Mouse (Mus musculus) heart, adult 18-20 months (tissue): ENCODE data around the gene Pacsin1. TPM values are rescaled to one million over a fixed set of nuclear protein-coding genes. Genes with fewer than 3 reads are reported as not detected.

Experiments used
- DNase-seq, 2 experiments: peaks; one replicate each; pipeline ENCODE4 v3.0.0; 2021 to 2022; ENCODE audit warnings: mixed read lengths in 1 of 2
- total RNA-seq, 2 experiments: library from RNA; stranded (reverse); gene quantifications; 2 replicates each; pipeline ENCODE4 v1.2.3; 2021

Gene Pacsin1
- total RNA-seq, 2 experiments from 2014 or later: 0.25 to 0.67 TPM

- no peak for DNase-seq
Measured at GRCm38 (mm10) chr17:27725412-27725811, 70.1 kb downstream of the Pacsin1 start.

DNA sequence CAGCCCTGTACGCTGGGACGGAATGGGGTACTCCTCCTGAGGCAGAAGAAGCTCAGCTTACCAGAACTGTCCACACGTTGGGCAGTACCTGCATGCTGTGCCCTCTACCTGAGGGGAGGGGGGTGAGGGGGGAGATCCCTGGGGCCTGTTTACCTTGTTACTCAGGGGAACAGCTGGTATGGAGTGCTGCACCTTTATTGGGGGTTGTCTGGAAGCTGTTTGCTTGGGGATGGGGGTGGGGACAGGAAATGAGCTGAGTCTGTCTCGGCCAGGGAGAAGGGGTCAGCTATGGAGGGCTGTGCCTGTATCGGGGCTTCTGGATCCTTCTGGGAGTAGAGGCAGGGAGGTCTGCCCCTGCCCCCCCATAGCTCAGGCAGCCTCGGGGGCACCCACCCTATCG lies 71.2 kb downstream of the Pacsin1 start:
- no peak for DNase-seq

DNA sequence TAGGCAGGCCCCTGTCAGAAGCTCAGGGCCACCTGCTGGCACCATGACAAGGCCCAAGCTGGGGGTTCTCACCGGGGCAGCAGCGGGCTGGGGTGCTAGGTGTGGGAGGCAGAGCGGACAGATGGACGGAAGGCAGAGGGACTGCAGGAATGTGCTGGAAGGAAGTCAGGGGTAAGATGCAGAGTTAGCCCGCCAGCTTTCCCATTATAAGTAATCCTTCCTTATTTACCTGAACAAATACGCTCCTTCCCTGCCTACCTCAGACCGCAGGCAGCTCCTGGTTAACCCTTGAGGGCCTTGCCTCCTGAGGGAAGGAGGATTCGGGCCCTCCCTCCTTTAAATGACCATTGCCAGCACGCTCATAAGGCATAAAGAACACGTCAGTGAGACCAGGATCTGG lies 73.5 kb downstream of the Pacsin1 start, which contains the start of gene Spdef:
Spdef (minus strand) TSS at position 186 of the 400 bp plus-strand sequence.
- DNase-seq: no peak

DNA sequence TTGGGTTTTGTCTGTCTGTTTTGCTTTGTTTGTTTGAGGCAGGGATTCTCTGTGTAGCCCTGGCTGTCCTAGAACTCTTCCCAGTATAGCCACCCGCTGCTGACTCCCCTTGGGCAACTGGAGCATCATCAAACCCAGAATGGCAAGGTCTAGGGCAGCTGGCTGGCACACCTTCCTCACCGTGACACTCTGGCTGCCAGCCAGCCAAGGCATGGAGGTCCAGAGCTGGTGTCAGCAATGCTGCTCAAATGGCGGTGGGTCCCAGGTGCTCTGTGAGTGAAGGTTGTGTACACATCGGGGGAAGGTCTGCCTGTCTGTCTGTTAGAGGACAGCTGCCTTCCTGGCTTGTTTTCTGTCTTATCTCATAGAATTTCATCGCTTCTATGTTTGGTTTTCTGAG lies 76.8 kb downstream of the Pacsin1 start:
- no peak for DNase-seq

GRCm38 (mm10) chr17:27732694-27733093 lies 77.4 kb downstream of the Pacsin1 start:
- no peak for DNase-seq

- DNase-seq: no peak
Measured at GRCm38 (mm10) chr17:27734344-27735073, 79.2 kb downstream of the Pacsin1 start.

GRCm38 (mm10) chr17:27740961-27741360 lies 85.7 kb downstream of the Pacsin1 start:
- DNase-seq: no peak

DNA sequence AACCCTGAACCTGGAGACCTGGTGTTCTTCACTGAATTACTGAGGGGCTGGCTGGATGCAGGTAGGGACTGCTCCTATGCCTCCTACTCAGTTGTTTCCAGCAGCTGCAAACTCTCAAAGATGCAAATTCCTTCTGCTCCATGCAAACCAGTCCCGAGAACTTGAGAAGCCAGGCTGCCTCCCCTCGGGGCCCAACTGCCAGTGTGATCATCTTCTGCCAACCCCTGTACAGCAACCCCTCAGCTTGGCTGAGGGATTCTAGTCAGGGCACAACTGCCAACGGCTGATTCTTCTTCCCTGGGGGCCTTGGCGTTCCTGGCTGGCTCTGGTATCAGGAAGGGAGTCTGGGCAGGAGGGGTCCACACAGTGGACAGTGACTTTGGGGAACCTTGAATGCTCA lies 91.1 kb downstream of the Pacsin1 start:
- no peak for DNase-seq

DNA sequence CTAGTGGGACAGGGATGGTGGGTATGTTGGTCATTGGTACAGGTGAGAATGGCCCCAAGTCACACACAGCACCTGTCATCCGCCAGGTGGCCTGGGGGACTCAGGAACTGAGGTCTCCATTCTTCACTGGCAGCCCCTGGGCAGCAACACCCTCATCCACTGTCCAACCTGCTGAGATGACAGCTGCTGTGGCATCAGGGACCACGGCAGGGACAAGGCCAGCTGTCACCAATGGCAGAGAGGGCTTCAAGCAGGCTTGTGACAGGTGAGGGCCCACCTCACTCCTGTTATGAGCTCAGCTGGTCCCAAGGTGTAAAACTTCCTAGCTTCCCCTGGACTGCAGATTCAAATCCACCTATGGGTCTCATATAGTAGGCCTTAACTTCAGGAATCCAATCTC lies 92.8 kb downstream of the Pacsin1 start:
- DNase-seq: no peak

- no peak for DNase-seq
Measured at GRCm38 (mm10) chr17:27750451-27750942, 95.2 kb downstream of the Pacsin1 start.

- no peak for DNase-seq
Measured at GRCm38 (mm10) chr17:27751314-27752202, 96.2 kb downstream of the Pacsin1 start.

GRCm38 (mm10) chr17:27760169-27760568 lies 104.9 kb downstream of the Pacsin1 start:
- DNase-seq: no peak

Other genes starting within 250 kb of the Pacsin1 start
- gene Grm4, start 134.1 kb upstream of the Pacsin1 start, total RNA-seq: under 1 TPM; 0.15 to 0.18 TPM
- 10 to 100 TPM; 47.3 to 52.7 TPM for gene Hmga1, start 99.0 kb upstream of the Pacsin1 start, total RNA-seq
- 10 to 100 TPM in 1 of 2 experiments, 1 to 10 TPM in 1; 9.3 to 10.6 TPM for gene AI413582, start 89.8 kb upstream of the Pacsin1 start, total RNA-seq
- gene Nudt3, start 32.0 kb upstream of the Pacsin1 start, total RNA-seq: 100 to 1,000 TPM; 323 to 334 TPM
- gene RPS10-NUDT3, start 20.3 kb upstream of the Pacsin1 start, total RNA-seq: under 1 TPM in 1 of 2 experiments, not detected in 1; 0.84 TPM
- 100 to 1,000 TPM; 527 to 608 TPM for gene Rps10, start 18.8 kb upstream of the Pacsin1 start, total RNA-seq
- gene Spdef, start 73.4 kb downstream of the Pacsin1 start, total RNA-seq: under 1 TPM in 1 of 2 experiments, not detected in 1; 0.18 TPM
- 100 to 1,000 TPM; 138 to 145 TPM for gene D17Wsu92e, start 165.1 kb downstream of the Pacsin1 start, total RNA-seq
- 10 to 100 TPM; 46.0 to 50.6 TPM for gene Snrpc, start 182.6 kb downstream of the Pacsin1 start, total RNA-seq
- 10 to 100 TPM; 16.8 to 20.6 TPM for gene Uhrf1bp1, start 200.9 kb downstream of the Pacsin1 start, total RNA-seq